Mouse (Mus musculus) C2C12 (cell line): ENCODE results near the gene Mcts2.

Experiments
- CEBPB ChIP-seq: IDR thresholded peaks from one replicate; pipeline ENCODE4 v1.6.1; 2011; ENCODE audit warnings: low read depth, mild to moderate bottlenecking, control low read depth, moderate library complexity
- CTCF ChIP-seq: IDR thresholded peaks from one replicate; pipeline ENCODE4 v1.5.1; 2011; ENCODE audit not compliant: control insufficient read depth, insufficient read depth, insufficient read length
- FOSL1 ChIP-seq: IDR thresholded peaks from one replicate; pipeline ENCODE4 v1.8.0; 2011; ENCODE audit warnings: mild to moderate bottlenecking, low read length; ENCODE audit not compliant: poor library complexity, insufficient read depth, severe bottlenecking
- MAX ChIP-seq: IDR thresholded peaks from one replicate; pipeline ENCODE4 v1.6.1; 2011; ENCODE audit warnings: mild to moderate bottlenecking, control low read depth
- MYOD1 ChIP-seq: IDR thresholded peaks from one replicate; pipeline ENCODE4 v1.6.1; 2011; ENCODE audit warnings: low read depth; ENCODE audit not compliant: control insufficient read depth, insufficient read length
- USF1 ChIP-seq: IDR thresholded peaks from one replicate; pipeline ENCODE4 v1.6.1; 2011; ENCODE audit warnings: low read depth, mild to moderate bottlenecking, control low read depth, moderate library complexity

GRCm38 (mm10) chr2:152718076-152718475 lies 31.2 kb downstream of the Mcts2 start:
- TF ChIP-seq MAX (no peak), MYOD1 (no peak), CTCF (no peak), FOSL1 (no peak), USF1 (no peak), CEBPB (no peak)
